Mouse (Mus musculus): ENCODE measurements around the gene Trim14. TPM values are rescaled to one million over a fixed set of nuclear protein-coding genes. Genes with fewer than 3 reads are reported as not detected.

Gene Trim14
- polyA plus RNA-seq, 1 experiment from 2014 or later: 0.48 TPM

Other genes starting within 250 kb of the Trim14 start
- gene Foxe1, start 192.5 kb downstream of the Trim14 start, polyA plus RNA-seq (2015; fragmentation: Nextera tagmentation; extraction: Ambion mirVana): not detected in 2 replicates
- 11.5 and 12.7 TPM in 2 replicates for gene Trmo, start 146.7 kb downstream of the Trim14 start, polyA plus RNA-seq (2015; fragmentation: Nextera tagmentation; extraction: Ambion mirVana)
- 0.24 TPM in 1 of 2 replicates, not detected in the other for gene Hemgn, start 122.6 kb downstream of the Trim14 start, polyA plus RNA-seq (2015; fragmentation: Nextera tagmentation; extraction: Ambion mirVana)
- 109 and 115 TPM in 2 replicates for gene Anp32b, start 85.2 kb downstream of the Trim14 start, polyA plus RNA-seq (2015; fragmentation: Nextera tagmentation; extraction: Ambion mirVana)
- 78.5 and 84.2 TPM in 2 replicates for gene Nans, start 46.9 kb downstream of the Trim14 start, polyA plus RNA-seq (2015; fragmentation: Nextera tagmentation; extraction: Ambion mirVana)
- 4.4 and 4.6 TPM in 2 replicates for gene Coro2a, start 66.1 kb upstream of the Trim14 start, polyA plus RNA-seq (2015; fragmentation: Nextera tagmentation; extraction: Ambion mirVana)
- gene Tbc1d2, start 114.1 kb upstream of the Trim14 start, polyA plus RNA-seq (2015; fragmentation: Nextera tagmentation; extraction: Ambion mirVana): 0.98 and 1.1 TPM in 2 replicates

Measured in forebrain, embryonic 15.5 days (tissue).